Mouse (Mus musculus) adrenal gland, postnatal 10 days (tissue): ENCODE data around the gene 1700029J07Rik. TPM values are rescaled to one million over a fixed set of nuclear protein-coding genes. Genes with fewer than 3 reads are reported as not detected.

Experiments
- DNase-seq: peaks from one replicate; pipeline ENCODE4 v3.0.0; 2021; ENCODE audit warnings: mixed read lengths
- total RNA-seq, 2 experiments: library from RNA; stranded (reverse); gene quantifications; 2 replicates each; pipeline ENCODE4 v1.2.3; 2021

The 1700029J07Rik gene
- total RNA-seq, 2 experiments from 2014 or later = 1.0 to 2.5 TPM

GRCm38 (mm10) chr8:45950622-45951021 lies 24.4 kb downstream of the 1700029J07Rik start:
- DNase-seq = no peak

GRCm38 (mm10) chr8:45946283-45946682 lies 28.8 kb downstream of the 1700029J07Rik start:
- DNase-seq = no peak

GRCm38 (mm10) chr8:45936986-45937385 lies 38.1 kb downstream of the 1700029J07Rik start:
- no peak for DNase-seq

- peak; percentile 99 for DNase-seq
Observed at GRCm38 (mm10) chr8:45934582-45935014, 40.5 kb downstream of the 1700029J07Rik start, which contains the start of gene Ccdc110. Gene Ccdc110 (plus strand): TSS chr8:45934619.

- no peak for DNase-seq
Observed at GRCm38 (mm10) chr8:45922116-45922515, 52.9 kb downstream of the 1700029J07Rik start.

GRCm38 (mm10) chr8:45920392-45920791 lies 54.7 kb downstream of the 1700029J07Rik start:
- DNase-seq = no peak

- DNase-seq = no peak
Observed at GRCm38 (mm10) chr8:45918891-45919290, 56.2 kb downstream of the 1700029J07Rik start.

GRCm38 (mm10) chr8:45917040-45917679 lies 57.9 kb downstream of the 1700029J07Rik start:
- no peak for DNase-seq

GRCm38 (mm10) chr8:45916496-45916895 lies 58.6 kb downstream of the 1700029J07Rik start:
- DNase-seq = no peak

- no peak for DNase-seq
Observed at GRCm38 (mm10) chr8:45913707-45914106, 61.3 kb downstream of the 1700029J07Rik start.

GRCm38 (mm10) chr8:45906251-45906619 lies 68.8 kb downstream of the 1700029J07Rik start:
- DNase-seq = no peak

GRCm38 (mm10) chr8:45905591-45906250 lies 69.3 kb downstream of the 1700029J07Rik start:
- DNase-seq = no peak

GRCm38 (mm10) chr8:45903659-45904058 lies 71.4 kb downstream of the 1700029J07Rik start:
- DNase-seq = peak; percentile 11

Other genes with a start within 250 kb of the 1700029J07Rik start
- 10 to 100 TPM; 21.6 to 41.8 TPM for gene Pdlim3, start 89.8 kb downstream of the 1700029J07Rik start, total RNA-seq
- under 1 TPM in 1 of 2 experiments, not detected in 1; 0.21 TPM for gene Ccdc110, start 40.6 kb downstream of the 1700029J07Rik start, total RNA-seq
- gene Ufsp2, start 276 bp upstream of the 1700029J07Rik start, total RNA-seq = 10 to 100 TPM; 50.9 to 52.5 TPM
- under 1 TPM; 0.09 to 0.24 TPM for gene Lrp2bp, start 24.1 kb upstream of the 1700029J07Rik start, total RNA-seq
- gene Ankrd37, start 30.5 kb upstream of the 1700029J07Rik start, total RNA-seq = 1 to 10 TPM; 1.7 to 5.3 TPM
- 10 to 100 TPM; 16.7 to 21.2 TPM for gene Cfap97, start 176.5 kb upstream of the 1700029J07Rik start, total RNA-seq
- gene Snx25, start 176.9 kb upstream of the 1700029J07Rik start, total RNA-seq = 10 to 100 TPM; 17.0 to 18.7 TPM
- gene Slc25a4, start 236.0 kb upstream of the 1700029J07Rik start, total RNA-seq = 100 to 1,000 TPM; 276 to 572 TPM